Mouse (Mus musculus) kidney, postnatal 25 days (tissue): Measurements from ENCODE around the gene Klhl10.

Source experiments
- DNase-seq, 2 experiments: peaks; one replicate each; pipeline ENCODE4 v3.0.0; 2021; ENCODE audit warnings: mixed read lengths in 2 of 2

Klhl10 gene

DNA sequence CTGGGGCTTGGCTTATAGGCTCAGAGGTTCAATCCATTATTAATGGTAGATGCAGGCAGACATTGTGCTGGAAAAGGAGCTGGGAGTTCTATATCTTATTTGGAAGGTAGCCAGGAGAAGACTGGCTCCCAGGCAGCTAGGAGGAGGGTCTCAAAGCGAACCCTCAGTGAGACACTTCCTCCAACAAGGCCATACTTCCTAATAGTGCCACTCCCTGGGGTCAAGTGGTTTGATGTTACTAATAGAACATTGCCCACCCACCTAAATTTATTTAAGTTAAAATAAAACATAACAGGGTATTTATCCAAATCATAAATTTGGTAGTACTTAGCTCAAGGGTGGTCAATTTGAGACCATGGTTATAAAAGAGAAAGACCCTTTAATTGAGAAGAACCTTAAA is 24.1 kb downstream of the Klhl10 start:
- DNase-seq: no peak

DNA sequence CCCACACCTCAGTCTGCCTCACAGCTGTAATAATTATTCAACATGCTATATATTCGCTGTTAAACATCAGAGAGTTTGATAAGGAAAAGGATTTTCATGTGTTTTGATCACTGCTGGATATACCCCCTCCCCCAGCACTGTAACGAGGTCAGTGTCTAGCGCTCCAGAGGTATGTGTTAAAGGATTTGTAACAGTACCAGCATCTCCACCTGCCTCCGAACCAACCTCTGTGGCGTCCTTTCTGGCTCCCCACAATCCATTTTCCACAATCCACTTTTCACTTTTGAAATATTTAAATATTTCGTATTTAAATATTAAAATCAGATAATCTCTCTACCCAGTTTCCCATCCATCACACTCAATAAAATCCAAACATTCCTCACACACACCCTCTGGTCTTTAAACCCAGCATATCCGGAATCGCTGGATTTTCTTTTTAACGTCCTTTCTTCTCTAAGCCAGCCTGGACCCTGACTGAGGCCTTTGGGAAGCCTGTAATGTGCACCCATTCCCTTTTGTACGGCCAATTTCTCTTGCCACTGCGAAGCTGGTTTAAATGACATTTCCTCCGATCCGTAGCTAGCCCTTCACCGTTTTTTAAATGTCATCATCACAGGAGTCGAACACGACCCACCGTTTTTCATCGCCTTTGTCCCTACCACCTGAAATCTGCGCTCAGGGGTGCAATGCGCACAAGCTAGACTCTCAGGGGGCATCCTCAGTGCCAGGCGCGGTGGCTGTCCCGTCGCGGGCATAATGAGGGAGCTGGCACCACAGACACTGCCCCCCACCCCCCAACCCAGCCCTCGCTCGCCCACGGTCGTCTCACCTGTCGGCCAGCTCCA is 29.9 kb downstream of the Klhl10 start:
- DNase-seq: no peak

DNA sequence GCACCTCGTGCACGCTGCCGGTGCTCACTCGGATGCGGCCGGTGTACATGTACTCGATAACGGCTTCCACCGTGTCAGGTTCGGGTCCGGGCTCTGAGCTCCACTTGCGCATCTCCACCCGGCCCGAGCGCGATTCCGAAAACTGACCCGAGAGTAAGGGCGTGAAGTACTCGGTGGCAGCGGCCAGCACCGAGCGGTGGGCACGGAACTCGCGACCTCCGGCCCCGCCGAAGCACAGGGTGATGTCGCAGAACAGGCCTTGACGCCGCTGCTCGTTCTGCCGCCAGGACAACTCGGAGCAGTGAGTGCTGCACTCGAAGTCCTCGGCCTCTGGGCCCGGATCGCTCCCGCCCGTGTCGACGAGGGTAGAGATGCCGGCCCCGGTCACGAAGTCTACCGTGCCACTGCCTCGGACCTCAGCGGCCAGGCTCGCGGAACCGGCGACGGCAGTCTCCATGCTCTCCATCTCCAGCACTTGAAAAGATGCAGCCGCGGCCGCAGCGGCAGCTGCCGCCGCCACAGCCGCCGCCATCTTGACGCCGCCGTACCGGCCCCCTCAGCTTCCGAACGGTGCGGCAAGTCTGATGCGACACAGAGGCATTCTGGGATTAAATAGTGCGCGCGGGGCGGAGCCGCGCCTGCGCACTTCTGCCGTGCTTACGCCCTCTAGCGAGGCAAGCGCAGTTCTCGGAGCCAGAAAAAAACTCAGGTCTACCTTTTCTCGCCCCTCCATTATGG is 30.6 kb downstream of the Klhl10 start, which contains the start of gene Klhl11:
Gene Klhl11 (minus strand): TSS at position 545 of the 738 bp plus-strand sequence.
- DNase-seq: peak; percentile 87 to 93

DNA sequence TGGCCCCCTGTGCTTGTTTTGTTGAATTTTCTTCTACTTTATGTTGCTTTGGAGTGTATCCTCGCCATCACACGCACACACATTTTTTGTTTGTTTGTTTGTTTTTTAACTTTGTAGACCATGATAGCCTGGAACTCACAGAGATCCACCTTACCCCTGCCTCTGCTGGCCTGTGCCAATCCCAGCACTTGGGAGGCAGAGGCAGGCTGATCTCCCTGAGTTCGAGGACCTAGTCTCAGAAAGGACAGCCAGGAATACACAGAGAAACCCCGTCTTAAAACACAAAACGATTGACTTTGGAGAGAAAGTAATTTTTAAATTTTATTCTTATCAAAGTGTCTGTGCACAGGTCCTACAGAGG is 31.2 kb downstream of the Klhl10 start:
- DNase-seq: no peak

DNA sequence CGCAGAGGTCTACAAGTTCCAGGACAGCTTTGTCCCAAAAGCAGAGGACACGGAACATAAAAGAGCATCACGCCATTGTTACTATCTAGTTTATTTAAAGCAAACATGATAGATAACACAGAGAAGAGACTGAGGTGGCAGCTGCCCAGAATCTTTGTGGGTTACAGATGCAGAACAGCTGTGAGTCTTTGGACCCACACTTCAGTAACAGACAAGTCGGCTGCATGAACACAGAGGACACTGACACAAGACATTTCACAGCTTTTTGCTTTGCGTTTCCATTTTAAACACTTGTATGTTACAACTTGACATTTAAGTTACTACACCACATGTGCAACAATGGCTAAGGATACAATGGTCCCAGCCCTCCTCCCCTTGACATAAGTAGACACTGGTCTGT is 34.6 kb downstream of the Klhl10 start:
- DNase-seq: no peak

DNA sequence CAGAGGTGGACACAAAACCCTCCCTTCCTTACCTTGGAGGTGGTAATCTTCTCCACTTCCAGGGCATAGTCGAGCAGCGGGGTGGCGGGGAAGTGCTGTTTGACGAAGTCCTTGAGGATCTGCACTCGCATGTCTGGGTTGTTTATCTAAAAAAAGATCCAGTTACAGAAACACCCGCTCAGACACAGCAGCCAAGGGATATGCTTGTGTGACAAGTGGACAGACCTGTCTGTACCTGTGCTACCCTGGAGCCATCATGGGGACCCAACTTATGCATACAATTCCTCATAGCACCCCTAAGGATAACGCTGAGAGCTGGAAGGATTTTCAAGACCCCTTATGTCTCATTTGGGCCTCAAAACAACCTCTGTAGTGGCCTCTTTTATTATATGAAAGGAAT is 37.4 kb downstream of the Klhl10 start:
- DNase-seq: no peak

DNA sequence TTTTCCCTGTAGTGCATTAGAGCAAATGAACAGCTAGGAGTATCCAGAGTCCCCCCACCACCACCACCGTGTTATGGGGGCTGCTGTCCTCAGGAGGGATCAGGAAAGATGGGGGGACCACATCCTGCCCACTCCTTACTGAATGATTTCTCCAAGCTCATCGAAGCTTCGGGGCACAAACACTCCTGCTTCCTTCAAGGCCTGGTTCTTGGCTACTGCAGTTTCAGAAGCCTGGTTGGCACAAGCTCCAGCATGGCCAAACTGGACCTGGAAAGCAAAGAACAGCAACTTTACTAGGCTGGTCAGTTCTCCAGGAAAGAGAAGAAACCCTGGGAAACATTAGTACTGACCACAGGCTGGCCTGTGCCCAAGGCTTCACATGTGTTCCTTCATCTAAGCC is 42.7 kb downstream of the Klhl10 start:
- no peak for DNase-seq

DNA sequence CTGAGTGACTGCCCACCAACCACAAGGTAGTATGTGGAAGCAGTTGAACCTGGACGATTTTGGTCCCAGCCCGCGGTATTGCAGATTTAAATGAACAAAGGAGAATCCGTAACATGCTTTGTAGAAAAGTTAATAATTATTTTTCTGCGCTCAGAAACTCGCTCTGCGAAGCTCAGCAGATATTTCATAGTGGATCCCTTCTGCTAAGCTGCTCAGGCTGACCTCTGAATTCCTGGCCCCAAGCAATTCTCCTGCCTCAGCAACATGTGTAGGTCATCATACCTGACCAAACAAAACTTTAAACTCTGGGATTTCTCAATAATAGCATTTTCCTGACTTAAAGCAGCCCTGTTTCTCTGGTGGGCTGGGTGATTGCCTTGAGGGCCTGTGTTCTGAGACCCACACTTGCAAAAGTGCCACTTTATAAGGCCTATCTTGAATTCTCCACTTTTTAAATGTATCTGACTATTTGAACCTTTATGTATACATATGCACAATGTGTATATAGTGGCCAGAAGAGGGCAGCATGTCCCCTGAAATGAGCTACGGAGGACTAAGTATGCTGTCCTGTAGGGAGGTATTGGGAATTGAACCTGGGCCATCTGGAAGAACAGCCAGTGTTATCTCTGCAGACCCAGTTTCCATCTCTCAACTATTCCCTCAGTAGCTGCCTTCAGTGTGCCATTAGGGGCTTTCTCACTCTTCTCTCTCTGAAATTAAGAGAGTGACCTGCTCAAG is 44.3 kb downstream of the Klhl10 start:
- peak; percentile 54 to 64 for DNase-seq

DNA sequence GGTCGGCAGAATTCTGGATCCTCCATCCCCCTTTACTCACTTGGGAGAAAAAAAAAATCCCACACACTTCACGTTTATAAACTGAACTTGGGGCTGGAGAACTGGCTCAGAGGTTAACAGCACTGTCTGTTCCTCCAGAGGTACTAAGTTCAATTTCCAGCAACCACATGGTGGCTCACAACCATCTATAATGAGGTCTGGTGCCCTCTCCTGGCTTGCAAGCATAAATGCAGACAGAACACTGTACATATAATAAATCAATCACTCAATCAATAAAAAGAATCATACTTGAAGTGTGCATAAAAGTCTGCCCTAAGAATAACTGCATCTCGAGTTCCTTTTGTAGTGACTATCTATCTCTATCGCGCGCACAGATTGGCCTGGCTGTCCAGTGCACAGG is 49.2 kb downstream of the Klhl10 start:
- DNase-seq: no peak

DNA sequence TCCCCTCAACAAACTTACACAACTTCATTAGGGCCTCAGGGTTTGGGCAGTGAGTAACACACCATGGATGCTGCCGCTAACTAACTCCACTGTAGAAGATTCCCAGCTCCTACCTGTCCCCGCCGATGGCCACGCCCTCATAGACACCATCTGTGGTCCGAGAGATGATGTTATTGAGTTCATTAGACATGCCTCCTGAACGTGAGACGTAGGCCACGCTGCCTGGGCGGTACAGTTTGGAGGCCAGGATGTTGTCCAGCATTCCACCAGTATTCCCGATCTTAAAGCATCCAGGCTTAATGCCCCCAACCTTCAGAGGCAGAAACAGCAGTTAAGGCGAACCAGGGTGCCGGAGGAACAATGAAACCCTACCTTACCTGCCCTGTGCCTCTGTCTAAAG is 52.1 kb downstream of the Klhl10 start:
- no peak for DNase-seq

DNA sequence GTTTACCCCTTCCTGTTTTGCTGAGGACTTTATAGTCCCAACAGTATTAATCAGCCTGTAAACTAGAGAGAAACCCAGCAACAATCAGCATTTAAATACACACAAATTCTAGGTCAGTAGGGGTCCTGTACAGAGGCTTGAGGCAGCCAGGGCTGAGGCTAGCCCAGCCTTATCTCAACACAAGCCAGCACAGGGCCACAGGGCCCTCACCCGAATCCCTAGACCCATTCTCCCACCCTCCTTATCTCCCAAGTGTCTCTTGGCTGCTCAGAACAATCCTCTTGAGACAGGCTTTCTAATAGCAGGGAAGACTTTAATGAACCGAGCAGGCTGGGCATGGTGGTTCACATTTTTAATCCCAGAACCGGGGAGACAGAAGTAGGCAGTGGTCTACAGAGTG is 58.5 kb downstream of the Klhl10 start:
- no peak for DNase-seq

DNA sequence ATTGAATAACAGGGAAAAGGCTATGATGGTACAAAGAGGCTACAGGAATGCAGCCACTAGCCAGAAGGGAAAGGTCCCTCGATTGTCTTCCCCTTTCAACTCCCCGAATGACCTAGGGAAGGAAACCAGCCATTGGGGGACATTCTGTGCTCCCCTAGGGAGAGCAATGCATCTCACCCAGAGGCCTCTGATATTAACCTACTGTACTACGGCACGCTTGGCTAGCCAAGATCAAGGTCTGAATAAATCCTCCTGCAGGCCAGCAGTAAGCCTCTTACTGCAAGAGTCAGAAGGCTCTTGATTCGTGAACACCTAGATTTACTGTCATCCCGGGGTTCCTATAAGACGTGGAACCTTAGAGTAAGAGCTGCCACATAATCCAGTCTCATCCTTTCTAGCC is 58.9 kb downstream of the Klhl10 start:
- peak; percentile 44 to 71 for DNase-seq

DNA sequence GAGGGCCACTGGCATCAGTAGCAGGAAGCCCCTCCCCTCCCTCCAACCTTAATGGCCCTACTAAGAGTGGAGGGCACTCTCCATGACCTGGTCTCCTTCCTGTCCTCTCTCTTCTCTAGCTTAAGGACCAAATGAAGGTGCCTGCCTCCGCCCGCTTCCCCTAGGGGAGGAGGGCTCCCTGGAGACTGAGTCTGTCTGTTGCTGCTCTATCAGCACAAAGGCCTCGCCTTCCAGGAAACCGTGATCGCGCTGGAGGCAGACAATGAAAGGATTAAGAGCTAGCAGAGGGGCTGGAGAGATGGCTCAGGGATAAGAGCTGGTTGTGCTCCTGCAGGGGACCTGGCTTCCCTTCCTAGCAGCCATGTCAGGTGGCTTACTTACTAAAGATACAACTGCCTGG is 59.6 kb downstream of the Klhl10 start:
- DNase-seq: no peak

DNA sequence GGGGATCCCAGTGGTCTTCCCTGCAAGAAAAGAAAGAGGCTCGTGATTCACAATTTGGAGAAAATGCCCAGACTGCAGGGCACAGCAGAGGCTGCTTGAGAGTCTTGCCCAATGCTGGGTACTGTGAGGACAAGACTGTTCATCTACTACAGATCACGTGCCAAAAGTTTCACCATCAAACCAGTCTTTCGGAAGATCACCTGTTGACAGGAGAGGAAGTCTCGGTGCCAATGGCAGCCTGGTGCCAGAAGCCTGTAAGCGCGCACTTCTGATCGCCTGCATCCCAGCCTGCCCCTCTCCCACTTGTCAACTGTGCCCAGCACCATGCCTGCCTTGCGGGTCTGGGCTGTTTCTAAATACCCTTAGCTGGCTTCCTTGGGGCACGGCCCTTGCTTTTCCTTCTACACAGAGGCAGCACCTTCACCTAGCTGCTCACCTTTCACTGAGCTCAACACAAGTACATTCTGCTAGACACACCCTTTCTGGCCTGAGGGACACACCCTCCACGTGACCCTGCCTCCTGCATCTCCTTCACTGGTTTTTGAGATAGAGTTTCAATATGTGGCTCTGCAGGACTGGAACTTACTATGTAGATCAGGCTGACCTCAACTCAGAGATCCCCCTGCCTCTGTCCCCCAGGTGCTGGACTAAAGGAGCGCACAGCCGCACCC is 63.4 kb downstream of the Klhl10 start:
- no peak for DNase-seq

DNA sequence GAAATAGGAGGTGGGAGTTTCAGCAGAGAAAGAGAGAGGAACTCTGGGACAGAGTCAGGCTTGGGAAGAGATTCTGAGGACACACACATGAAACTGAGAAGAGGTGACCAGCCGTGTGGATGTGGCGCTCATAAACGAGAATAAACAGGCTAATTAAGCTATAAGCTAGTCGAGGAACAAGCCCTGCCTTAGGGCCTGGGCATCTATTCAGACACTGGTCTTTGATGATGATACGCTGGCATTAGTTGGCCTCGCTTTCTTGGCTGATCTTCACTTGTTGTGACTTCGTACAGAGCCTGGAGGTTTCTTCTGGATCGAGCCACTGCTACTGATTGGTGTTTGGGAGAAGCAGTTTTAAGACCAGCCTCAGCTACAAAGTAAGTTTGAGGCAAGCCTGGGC is 64.3 kb downstream of the Klhl10 start:
- no peak for DNase-seq
